Mouse (Mus musculus) liver, embryonic 11.5 days (tissue): ENCODE results near the gene Fgfr2. TPM values are rescaled to one million over a fixed set of nuclear protein-coding genes. Genes with fewer than 3 reads are reported as not detected.
A peak's percentile ranks its signal among the peaks of the same experiment; 100 is the strongest.

Experiments
- ATAC-seq: fragments of 200-750 bp; cut with Nextera tagmentation; replicated peaks from 2 replicates; pipeline ENCODE4 v1.8.0; 2017; ENCODE audit warnings: moderate number of reproducible peaks, mild to moderate bottlenecking, moderate TSS enrichment, moderate library complexity; ENCODE audit not compliant: low FRiP score
- DNase-seq: peaks from one replicate; pipeline ENCODE4 v3.0.0-alpha.2; 2017; ENCODE audit warnings: low spot score
- H3K27ac ChIP-seq: fragments of 300-500 bp; sonication (generic); 2 replicates; pipeline ENCODE4 v1.5.1; 2014; ENCODE audit warnings: mild to moderate bottlenecking, low read depth, low read length, control low read depth
- H3K27me3 ChIP-seq: fragments of 300-500 bp; sonication (generic); replicated peaks from 2 replicates; pipeline ENCODE4 v1.6.1; 2014; ENCODE audit warnings: low read length, mixed read lengths; ENCODE audit not compliant: control insufficient read depth, insufficient read depth
- H3K36me3 ChIP-seq: fragments of 300-500 bp; sonication (generic); 2 replicates; pipeline ENCODE4 v1.6.1; 2014; ENCODE audit warnings: mild to moderate bottlenecking, low read length, moderate library complexity, mixed read lengths; ENCODE audit not compliant: control insufficient read depth, insufficient read depth
- H3K4me1 ChIP-seq: fragments of 300-500 bp; sonication (generic); replicated peaks from 2 replicates; pipeline ENCODE4 v1.6.1; 2014; ENCODE audit warnings: low read length, mixed read lengths; ENCODE audit not compliant: control insufficient read depth, insufficient read depth
- H3K4me2 ChIP-seq: fragments of 300-500 bp; sonication (generic); 2 replicates; pipeline ENCODE4 v1.6.1; 2014; ENCODE audit warnings: mild to moderate bottlenecking, control low read depth, moderate library complexity
- H3K4me3 ChIP-seq: fragments of 300-500 bp; sonication (generic); 2 replicates; pipeline ENCODE4 v1.5.1; 2014; ENCODE audit warnings: low read depth, low read length, control low read depth
- H3K9ac ChIP-seq: fragments of 300-500 bp; sonication (generic); 2 replicates; pipeline ENCODE4 v1.6.1; 2014; ENCODE audit warnings: low read depth, low read length, control low read depth
- H3K9me3 ChIP-seq: fragments of 300-500 bp; sonication (generic); 2 replicates; pipeline ENCODE4 v1.6.1; 2016; ENCODE audit warnings: low read length, inconsistent platforms, mixed read lengths; ENCODE audit not compliant: control insufficient read depth
- WGBS: fragments of 180-500 bp; shearing (Covaris S2); extraction: QIAGEN DNeasy Blood & Tissue Kit; methylation state at CpG from one replicate; pipeline ENCODE4 v1.1.7; 2014; 5-methylcytosine and 5-hydroxymethylcytosine counted together
- polyA plus RNA-seq: library from polyadenylated mRNA; unstranded; fragments of >200 nt; fragmentation: Nextera tagmentation; extraction: Ambion mirVana; gene quantifications from 2 replicates; pipeline ENCODE4 v1.2.1, GENCODE M21; 2014

The Fgfr2 gene
- polyA plus RNA-seq, 1 experiment from 2014 or later: 32.6 TPM

DNA sequence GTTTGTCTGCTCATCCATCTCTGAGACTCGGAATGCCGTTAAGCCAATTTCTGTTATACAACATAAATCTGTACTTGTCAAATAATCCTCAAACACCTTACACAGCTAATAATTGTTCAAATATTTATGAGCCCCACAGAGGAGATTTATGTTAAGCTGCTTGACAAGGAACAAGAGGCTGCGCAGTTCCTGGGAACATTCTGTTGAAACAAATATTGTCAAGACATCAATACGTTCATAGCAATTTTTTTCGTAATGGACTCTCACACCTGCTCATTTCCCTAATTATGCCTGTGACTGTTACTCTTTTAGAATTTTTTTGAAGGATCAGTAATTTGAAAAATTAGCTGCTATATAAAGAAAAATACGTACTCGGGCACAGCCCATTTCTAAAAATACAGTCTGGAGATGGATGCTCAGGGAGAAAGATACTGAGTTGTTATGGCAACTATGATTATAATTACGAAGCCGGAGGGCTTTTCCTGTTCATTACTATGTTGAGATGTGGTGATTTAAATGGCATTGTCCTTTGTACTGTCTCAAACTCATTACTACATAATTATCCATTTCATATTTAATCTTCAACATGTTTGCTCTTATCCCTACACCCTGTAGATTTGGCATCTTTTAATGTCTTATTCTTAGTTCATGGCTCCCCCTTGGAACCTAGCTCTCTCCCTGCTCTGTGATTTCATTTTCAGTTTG, 964.7 kb downstream of the Fgfr2 start:
- no peak overlapping the region for H3K9ac ChIP-seq
- WGBS: 84% methylated on average over 9 of the region's 9 CpGs
- ATAC-seq: no peak

DNA sequence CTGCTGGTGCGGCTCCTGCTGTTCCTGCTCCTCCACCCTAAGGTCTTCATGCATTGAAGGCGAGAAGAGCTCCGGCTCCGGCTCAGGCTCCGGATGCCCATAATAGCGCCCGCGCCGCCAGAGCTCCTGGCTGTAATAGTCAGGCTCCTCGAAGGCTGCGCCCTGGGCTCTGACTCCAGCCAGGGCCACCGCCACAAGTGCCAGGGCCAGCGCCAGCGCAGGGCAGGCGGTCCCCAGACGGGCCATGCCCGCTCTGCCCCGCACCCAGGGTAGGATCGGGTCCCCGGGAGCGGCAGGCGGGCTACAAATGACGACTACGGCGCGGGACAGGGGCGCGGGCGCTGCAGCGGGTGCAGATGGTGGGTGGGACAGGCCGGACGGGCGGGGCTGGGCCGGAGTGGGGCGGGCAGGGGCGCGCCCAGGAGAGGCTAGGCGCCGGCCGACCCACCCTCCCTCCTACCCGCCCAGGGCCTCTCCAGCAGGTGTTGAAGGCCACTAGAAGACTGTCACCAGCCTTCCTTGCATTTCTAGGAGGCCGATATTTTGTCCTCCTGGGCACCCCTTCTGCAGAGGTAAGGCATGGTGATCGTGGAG, 968.7 kb downstream of the Fgfr2 start, which contains the start of gene Cpxm2:
TSS of gene Cpxm2 (minus strand) at position 372 of the 594 bp plus-strand sequence.
- no peaks in the 10 kb centered on the region for H3K4me1 ChIP-seq
- 9% methylated on average over 42 of the region's 43 CpGs for WGBS
- no peak within 1 kb of the TSS for H3K9ac ChIP-seq
- peak within 1 kb of the TSS; percentile 36 for H3K4me3 ChIP-seq
- no peak within 1 kb of the TSS for H3K27ac ChIP-seq
- DNase-seq (no peak), ATAC-seq (no peak)
- H3K4me2 ChIP-seq: peak within 1 kb of the TSS; percentile 61
- H3K9me3 ChIP-seq: no peaks in the 10 kb centered on the region
- peaks cover 29% of the 10 kb centered on the region for H3K27me3 ChIP-seq
- H3K36me3 ChIP-seq: no peaks in the 10 kb centered on the region

More for the DNA sequence above, 964.7 kb downstream of the Fgfr2 start:
- H3K27ac ChIP-seq: no peak overlapping the region
- no peak for DNase-seq
- peaks cover 23% of the 10 kb centered on the region for H3K27me3 ChIP-seq
- no peaks in the 10 kb centered on the region for H3K36me3 ChIP-seq
- no peaks in the 10 kb centered on the region for H3K4me1 ChIP-seq
- no peak overlapping the region for H3K4me2 ChIP-seq
- H3K9me3 ChIP-seq: no peaks in the 10 kb centered on the region
- no peak overlapping the region for H3K4me3 ChIP-seq

- Histone ChIP-seq H3K27me3 (peaks cover 29% of the 10 kb centered on the region), H3K27ac (no peak overlapping the region), H3K36me3 (no peaks in the 10 kb centered on the region), H3K4me1 (no peaks in the 10 kb centered on the region), H3K9me3 (no peaks in the 10 kb centered on the region), H3K4me2 (no peak overlapping the region), H3K4me3 (no peak overlapping the region), H3K9ac (no peak overlapping the region)
- ATAC-seq (no peak), DNase-seq (no peak)
- 50% methylated on average over 6 of the region's 6 CpGs for WGBS
Measured at GRCm38 (mm10) chr7:132153725-132154147, 969.4 kb downstream of the Fgfr2 start.

DNA sequence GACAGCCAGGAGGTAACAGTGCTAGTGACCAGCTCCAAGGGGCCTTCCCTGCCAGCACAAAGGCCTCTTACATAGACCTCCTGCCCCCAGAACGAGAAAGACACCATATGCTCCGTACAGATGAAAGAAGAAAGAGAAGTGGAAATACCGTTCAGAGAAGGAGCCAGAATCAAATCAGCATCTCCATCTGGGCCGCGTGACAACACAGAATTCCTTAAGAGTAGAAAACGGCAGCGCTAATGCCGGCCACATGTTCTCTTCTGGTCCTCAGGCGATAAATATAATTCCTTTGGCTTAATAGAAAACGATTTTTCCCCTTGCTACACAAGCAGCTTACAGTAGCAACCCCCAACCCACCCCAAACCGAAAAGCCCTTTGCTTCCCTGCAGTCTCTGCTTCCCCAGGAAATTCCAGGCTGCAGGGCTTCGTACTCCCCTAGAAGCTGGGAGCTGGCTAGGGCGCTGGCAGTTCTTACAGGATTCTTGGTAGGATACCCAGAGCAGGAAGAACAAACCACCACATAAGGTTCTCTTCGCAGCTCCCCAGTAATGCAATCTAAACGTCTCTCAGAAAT, 977.8 kb downstream of the Fgfr2 start:
- no peak for ATAC-seq
- Histone ChIP-seq H3K27ac (no peak overlapping the region), H3K36me3 (no peaks in the 10 kb centered on the region), H3K4me1 (no peaks in the 10 kb centered on the region), H3K4me3 (no peak overlapping the region), H3K4me2 (no peak overlapping the region), H3K9ac (no peak overlapping the region), H3K27me3 (no peaks in the 10 kb centered on the region), H3K9me3 (no peaks in the 10 kb centered on the region)
- no peak for DNase-seq
- 73% methylated on average over 15 of the region's 15 CpGs for WGBS

GRCm38 (mm10) chr7:132128687-132129086, 994.5 kb downstream of the Fgfr2 start:
- Histone ChIP-seq H3K27ac (no peak overlapping the region), H3K4me3 (no peak overlapping the region), H3K9ac (no peak overlapping the region), H3K4me2 (no peak overlapping the region), H3K27me3 (no peaks in the 10 kb centered on the region), H3K9me3 (peaks cover 3% of the 10 kb centered on the region; the same call in 1 of the 2 replicates), H3K4me1 (no peaks in the 10 kb centered on the region), H3K36me3 (no peaks in the 10 kb centered on the region)
- ATAC-seq (no peak), DNase-seq (no peak)
- 78% methylated on average over 6 of the region's 6 CpGs for WGBS

- Histone ChIP-seq H3K9me3 (no peaks in the 10 kb centered on the region), H3K9ac (no peak overlapping the region), H3K4me3 (no peak overlapping the region), H3K4me1 (no peaks in the 10 kb centered on the region), H3K27me3 (no peaks in the 10 kb centered on the region), H3K27ac (no peak overlapping the region), H3K4me2 (no peak overlapping the region), H3K36me3 (no peaks in the 10 kb centered on the region)
- no peak for ATAC-seq
- no peak for DNase-seq
- 69% methylated on average over 7 of the region's 7 CpGs for WGBS
Measured at GRCm38 (mm10) chr7:132124948-132125347, 998.2 kb downstream of the Fgfr2 start.

DNA sequence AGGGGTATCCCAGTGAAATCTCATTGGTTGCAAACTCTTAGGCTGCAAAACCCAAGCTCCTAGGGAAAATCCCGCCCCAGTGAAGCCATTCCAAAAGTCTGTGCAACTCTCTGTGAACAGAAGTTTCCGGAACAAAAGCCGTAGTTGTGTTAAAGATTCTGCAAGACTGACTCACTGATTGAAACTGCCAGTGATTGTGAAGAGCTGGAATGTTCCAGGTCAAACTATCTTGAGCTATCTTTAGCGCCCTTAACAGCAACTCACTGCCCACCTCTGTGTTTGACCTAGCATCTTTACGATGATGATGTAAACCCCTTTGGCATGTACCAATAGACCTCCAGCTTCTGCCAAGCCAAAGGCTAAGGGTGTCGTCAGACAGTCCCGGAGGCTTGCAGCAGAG, 999.9 kb downstream of the Fgfr2 start:
- H3K9ac ChIP-seq: no peak overlapping the region
- no peak for ATAC-seq
- no peaks in the 10 kb centered on the region for H3K36me3 ChIP-seq
- H3K27me3 ChIP-seq: no peaks in the 10 kb centered on the region
- no peak overlapping the region for H3K4me2 ChIP-seq
- no peak overlapping the region for H3K27ac ChIP-seq
- no peak for DNase-seq
- H3K9me3 ChIP-seq: no peaks in the 10 kb centered on the region
- WGBS: 79% methylated on average over 7 of the region's 7 CpGs
- no peak overlapping the region for H3K4me3 ChIP-seq
- H3K4me1 ChIP-seq: no peaks in the 10 kb centered on the region

DNA sequence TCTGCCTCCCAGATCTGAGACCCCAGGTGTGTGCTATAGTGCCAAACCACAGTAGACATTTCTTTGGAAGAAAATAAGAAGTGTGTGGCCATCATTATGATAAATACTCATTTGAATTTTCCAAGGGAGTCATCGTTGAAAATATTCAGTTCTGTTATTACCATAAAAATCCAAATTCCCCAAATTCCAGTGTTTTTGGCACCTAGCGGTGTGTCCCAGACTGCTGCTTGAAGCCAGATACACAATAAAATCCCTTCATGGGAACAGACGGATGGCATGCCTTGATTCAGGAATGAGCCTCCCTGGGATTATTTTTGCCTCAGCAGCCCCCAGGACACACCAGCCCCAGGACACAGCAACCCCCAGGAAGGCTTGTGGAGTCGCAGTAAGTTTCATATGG, 1003.3 kb downstream of the Fgfr2 start:
- no peak overlapping the region for H3K27ac ChIP-seq
- no peak overlapping the region for H3K9ac ChIP-seq
- H3K36me3 ChIP-seq: no peaks in the 10 kb centered on the region
- DNase-seq: no peak
- H3K4me1 ChIP-seq: no peaks in the 10 kb centered on the region
- no peak overlapping the region for H3K4me3 ChIP-seq
- WGBS: 82% methylated on average over 4 of the region's 4 CpGs
- no peaks in the 10 kb centered on the region for H3K27me3 ChIP-seq
- H3K9me3 ChIP-seq: no peaks in the 10 kb centered on the region
- no peak for ATAC-seq
- no peak overlapping the region for H3K4me2 ChIP-seq

GRCm38 (mm10) chr7:132111770-132112169, 1011.4 kb downstream of the Fgfr2 start:
- Histone ChIP-seq H3K9me3 (no peaks in the 10 kb centered on the region), H3K4me1 (no peaks in the 10 kb centered on the region), H3K27ac (no peak overlapping the region), H3K9ac (no peak overlapping the region), H3K27me3 (no peaks in the 10 kb centered on the region), H3K4me3 (no peak overlapping the region), H3K36me3 (no peaks in the 10 kb centered on the region), H3K4me2 (no peak overlapping the region)
- DNase-seq: no peak
- ATAC-seq: no peak
- 70% methylated on average over 5 of the region's 5 CpGs for WGBS
